Mouse (Mus musculus) left cerebral cortex, adult 2 months (tissue): ENCODE results near the gene Fcf1. TPM values are rescaled to one million over a fixed set of nuclear protein-coding genes. Genes with fewer than 3 reads are reported as not detected.

Experiments
- DNase-seq, 2 experiments: peaks; one replicate each; pipeline ENCODE4 v3.0.0; 2021 to 2022; ENCODE audit warnings: low spot score in 2 of 2, mixed read lengths in 1 of 2; ENCODE audit errors: extremely low spot score in 1 of 2
- H3K27ac ChIP-seq: fragments of 200-600 bp; 2 replicates; pipeline ENCODE4 v1.8.1; 2022
- H3K4me3 ChIP-seq: fragments of 200-600 bp; 2 replicates; pipeline ENCODE4 v1.8.1; 2022
- CTCF ChIP-seq: fragments of 200-600 bp; IDR thresholded peaks from 2 replicates; pipeline ENCODE4 v1.8.1; 2022; ENCODE audit warnings: antibody characterized with exemption, mild to moderate bottlenecking, moderate library complexity
- intact Hi-C: fragments of 180-260 bp; cut with DNase I; formaldehyde crosslinking; loops from one replicate; pipeline ENCODE4 v1.15.1; 2025
- total RNA-seq, 2 experiments: library from RNA; stranded (reverse); gene quantifications; 2 replicates each; pipeline ENCODE4 v1.2.3; 2021

Gene Fcf1
- total RNA-seq, 2 experiments from 2014 or later: 28.9 to 31.5 TPM

GRCm38 (mm10) chr12:84944813-84945553 is 25.7 kb upstream of the Fcf1 start:
- no peak for DNase-seq
- no peak for TF ChIP-seq CTCF
- no peak overlapping the region for H3K4me3 ChIP-seq
- intact Hi-C loops: no loop called here
- no peak overlapping the region for H3K27ac ChIP-seq

- no peak overlapping the region for H3K27ac ChIP-seq
- no peak overlapping the region for H3K4me3 ChIP-seq
- DNase-seq: no peak
- no peak for TF ChIP-seq CTCF
- intact Hi-C loops: no loop called here
Observed at GRCm38 (mm10) chr12:84947894-84948583, 22.7 kb upstream of the Fcf1 start.

GRCm38 (mm10) chr12:84948584-84949285 is 22.0 kb upstream of the Fcf1 start:
- intact Hi-C loops: no loop called here
- TF ChIP-seq CTCF: no peak
- DNase-seq: no peak

GRCm38 (mm10) chr12:84950763-84951162 is 19.9 kb upstream of the Fcf1 start:
- Histone ChIP-seq H3K27ac (no peak overlapping the region), H3K4me3 (no peak overlapping the region)
- intact Hi-C loops: loop anchor here (5.0 kb wide), 1 partner anchor 52 kb away; no protein-coding TSS in a partner anchor
- no peak for TF ChIP-seq CTCF
- no peak for DNase-seq

More at GRCm38 (mm10) chr12:84948584-84949285, 22.0 kb upstream of the Fcf1 start:
- Histone ChIP-seq H3K4me3 (no peak overlapping the region), H3K27ac (no peak overlapping the region)

GRCm38 (mm10) chr12:84951531-84951930 is 19.2 kb upstream of the Fcf1 start:
- TF ChIP-seq CTCF: no peak
- no peak for DNase-seq

GRCm38 (mm10) chr12:84952351-84952750 is 18.3 kb upstream of the Fcf1 start:
- intact Hi-C loops: loop anchor here (5.0 kb wide), 1 partner anchor 50 kb away; no protein-coding TSS in a partner anchor
- Histone ChIP-seq H3K27ac (no peak overlapping the region), H3K4me3 (no peak overlapping the region)
- DNase-seq: no peak
- no peak for TF ChIP-seq CTCF

More at GRCm38 (mm10) chr12:84951531-84951930, 19.2 kb upstream of the Fcf1 start:
- Histone ChIP-seq H3K4me3 (no peak overlapping the region), H3K27ac (no peak overlapping the region)
- intact Hi-C loops: loop anchor here (5.0 kb wide), 1 partner anchor 51 kb away; no protein-coding TSS in a partner anchor

GRCm38 (mm10) chr12:84956317-84956716 is 14.4 kb upstream of the Fcf1 start:
- intact Hi-C loops: no loop called here
- H3K27ac ChIP-seq: no peak overlapping the region
- DNase-seq: no peak
- TF ChIP-seq CTCF: no peak
- H3K4me3 ChIP-seq: no peak overlapping the region

GRCm38 (mm10) chr12:84958794-84959356 is 11.8 kb upstream of the Fcf1 start:
- no peak for DNase-seq
- no peak overlapping the region for H3K27ac ChIP-seq
- TF ChIP-seq CTCF: no peak
- no peak overlapping the region for H3K4me3 ChIP-seq
- intact Hi-C loops: no loop called here

- Histone ChIP-seq H3K27ac (no peak overlapping the region), H3K4me3 (no peak overlapping the region)
- no peak for TF ChIP-seq CTCF
- no peak for DNase-seq
- intact Hi-C loops: no loop called here
Observed at GRCm38 (mm10) chr12:84962606-84963005, 8.1 kb upstream of the Fcf1 start.

- no peak for TF ChIP-seq CTCF
- Histone ChIP-seq H3K4me3 (peak overlapping the region; percentile 89), H3K27ac (no peak overlapping the region)
- intact Hi-C loops: no loop called here
- no peak for DNase-seq
Observed at GRCm38 (mm10) chr12:84968831-84969655, 1.7 kb upstream of the Fcf1 start.
